Mouse (Mus musculus) CD4-positive, CD25-positive, alpha-beta regulatory T cell, adult 9 weeks (primary cell): Measurements from ENCODE around the gene Ccdc116. TPM values are rescaled to one million over a fixed set of nuclear protein-coding genes. Genes with fewer than 3 reads are reported as not detected.

Source experiments
- polyA plus RNA-seq: library from polyadenylated mRNA; unstranded; fragments of 100-300 nt; shearing (Covaris generic); gene quantifications from one replicate; pipeline ENCODE4 v1.2.1, GENCODE M21; 2017

The Ccdc116 gene
- 1.8 TPM for polyA plus RNA-seq

GRCm38 (mm10) chr16:17146772-17147235 lies at the start of gene Ccdc116:
Ccdc116 (minus strand) TSS chr16:17147229.

GRCm38 (mm10) chr16:17144339-17144738 lies 2.7 kb downstream of the Ccdc116 start, which contains the start of gene Ydjc:
Ydjc (plus strand) TSS chr16:17144621.

GRCm38 (mm10) chr16:17132089-17132905 lies 14.7 kb downstream of the Ccdc116 start, which contains the start of gene Sdf2l1:
Sdf2l1 (minus strand) TSS chr16:17132383.

GRCm38 (mm10) chr16:17124871-17125520 lies 22.0 kb downstream of the Ccdc116 start, which contains the start of gene 2610318N02Rik:
2610318N02Rik (minus strand) TSS chr16:17125167.

GRCm38 (mm10) chr16:17110771-17111743 lies 36.0 kb downstream of the Ccdc116 start, which contains the start of gene Ppil2:
Ppil2 (minus strand) TSS chr16:17111257.

Other genes with a start within 250 kb of the Ccdc116 start
- gene Mapk1, start 163.8 kb downstream of the Ccdc116 start, polyA plus RNA-seq, result 28.7 TPM
- 4.0 TPM for gene Ypel1, start 77.5 kb downstream of the Ccdc116 start, polyA plus RNA-seq
- 261 TPM for gene Ppil2, start 36.0 kb downstream of the Ccdc116 start, polyA plus RNA-seq
- 6.1 TPM for gene 2610318N02Rik, start 22.1 kb downstream of the Ccdc116 start, polyA plus RNA-seq
- gene Sdf2l1, start 14.8 kb downstream of the Ccdc116 start, polyA plus RNA-seq, result 21.2 TPM
- 4.6 TPM for gene Ydjc, start 2.6 kb downstream of the Ccdc116 start, polyA plus RNA-seq
- gene Ube2l3, start 55.4 kb upstream of the Ccdc116 start, polyA plus RNA-seq, result 322 TPM
- gene Rimbp3, start 61.4 kb upstream of the Ccdc116 start, polyA plus RNA-seq, result not detected
- 1.3 TPM for gene Hic2, start 86.3 kb upstream of the Ccdc116 start, polyA plus RNA-seq
- gene Tmem191c, start 128.8 kb upstream of the Ccdc116 start, polyA plus RNA-seq, result 86.0 TPM
- gene Serpind1, start 184.1 kb upstream of the Ccdc116 start, polyA plus RNA-seq, result 0.31 TPM